Mouse (Mus musculus): ENCODE data around the gene Vmn1r60.
"Not testable (repeated sequence)": the region's sequence is repeated elsewhere in the genome, so short reads cannot be mapped to it uniquely, and the experiment has no call there.

The Vmn1r60 gene

GRCm38 (mm10) chr7:5547217-5547616 lies at the start of gene Vmn1r60:
Gene Vmn1r60 (minus strand): TSS chr7:5547317.
- ATAC-seq (ENCODE audit: insufficient number of reproducible peaks, low FRiP score, low TSS enrichment): not testable (repeated sequence)

- not testable (repeated sequence) for ATAC-seq (ENCODE audit: insufficient number of reproducible peaks, low FRiP score, low TSS enrichment)
Observed at GRCm38 (mm10) chr7:5540770-5541436, 6.2 kb downstream of the Vmn1r60 start.

- not testable (repeated sequence) for ATAC-seq (ENCODE audit: insufficient number of reproducible peaks, low FRiP score, low TSS enrichment)
Observed at GRCm38 (mm10) chr7:5493856-5494255, 53.3 kb downstream of the Vmn1r60 start, which contains the start of gene Vmn2r28. Gene Vmn2r28 (minus strand): TSS chr7:5493956.
